Mouse (Mus musculus) MN1 (cell line): Measurements from ENCODE around the gene S100a11.
"Not testable (repeated sequence)": the region's sequence is repeated elsewhere in the genome, so short reads cannot be mapped to it uniquely, and the experiment has no call there.

Experiments
- DNase-seq: peaks from one replicate; pipeline ENCODE4 v3.0.0-alpha.2; 2016; ENCODE audit warnings: low spot score

The S100a11 gene

DNA sequence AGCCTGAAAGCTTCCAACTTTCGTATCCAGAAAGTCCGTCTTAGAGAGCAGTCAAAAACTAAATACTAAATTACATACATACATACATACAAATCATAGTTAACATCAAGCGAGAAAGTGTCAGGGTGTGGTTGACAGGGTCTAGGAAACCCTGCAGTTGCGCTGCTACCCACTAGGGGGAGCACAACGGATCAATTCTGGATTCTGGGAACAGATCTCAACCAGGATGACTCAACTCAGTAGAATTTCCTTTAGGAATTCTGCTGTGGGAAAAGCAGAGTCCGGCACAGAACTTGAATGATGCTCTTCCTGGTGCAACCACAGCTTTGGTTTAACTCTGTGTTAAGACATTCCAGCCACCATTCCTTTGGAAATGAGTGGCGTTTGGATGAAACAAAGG lies 2.3 kb downstream of the S100a11 start:
- DNase-seq, result peak; percentile 48

GRCm38 (mm10) chr3:93527300-93527699 lies 7.0 kb downstream of the S100a11 start:
- DNase-seq, result no peak

DNA sequence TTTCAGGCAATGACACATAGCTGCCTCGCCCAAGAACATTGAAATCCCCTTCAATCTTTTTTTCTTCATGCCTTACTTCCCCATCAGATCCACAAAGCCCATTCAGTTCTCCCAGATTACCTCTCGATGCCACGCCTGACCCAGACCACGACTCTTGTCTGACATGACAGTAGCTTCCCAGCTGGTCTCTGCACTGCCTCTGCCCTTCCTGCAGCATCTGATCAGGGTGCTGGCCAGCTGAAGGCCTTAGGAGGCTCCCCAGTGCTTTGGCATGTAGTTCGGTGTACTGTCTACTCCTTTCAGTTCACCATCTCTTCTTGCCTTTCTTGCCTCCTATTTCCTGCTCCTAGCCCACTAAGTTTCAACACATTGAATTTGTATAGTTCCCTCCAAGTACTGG lies 8.5 kb downstream of the S100a11 start:
- no peak for DNase-seq

DNA sequence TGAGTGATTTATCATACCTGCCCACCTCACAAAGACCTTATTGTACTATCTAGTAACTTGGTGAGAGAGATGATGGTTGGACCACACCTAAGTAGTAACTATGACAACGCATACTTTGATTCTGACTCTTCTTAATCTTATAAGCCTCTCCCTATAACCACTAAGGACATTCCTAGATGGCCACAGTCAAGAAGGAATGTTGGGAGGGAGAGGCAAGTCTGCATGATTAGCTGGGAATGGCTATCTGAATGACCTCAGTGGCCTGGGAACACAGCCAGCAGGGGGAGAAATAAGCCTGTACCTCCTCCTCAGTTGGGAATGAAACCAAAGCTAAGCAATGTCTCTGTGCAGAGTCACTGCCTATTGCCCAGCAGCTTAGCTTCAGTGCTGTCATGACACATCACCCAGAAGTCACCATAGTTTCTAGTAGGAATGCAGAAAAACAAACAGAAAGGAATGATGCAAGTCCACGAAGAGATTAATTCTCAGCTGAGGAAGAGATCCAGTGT lies 16.8 kb downstream of the S100a11 start:
- DNase-seq, result peak; percentile 26

DNA sequence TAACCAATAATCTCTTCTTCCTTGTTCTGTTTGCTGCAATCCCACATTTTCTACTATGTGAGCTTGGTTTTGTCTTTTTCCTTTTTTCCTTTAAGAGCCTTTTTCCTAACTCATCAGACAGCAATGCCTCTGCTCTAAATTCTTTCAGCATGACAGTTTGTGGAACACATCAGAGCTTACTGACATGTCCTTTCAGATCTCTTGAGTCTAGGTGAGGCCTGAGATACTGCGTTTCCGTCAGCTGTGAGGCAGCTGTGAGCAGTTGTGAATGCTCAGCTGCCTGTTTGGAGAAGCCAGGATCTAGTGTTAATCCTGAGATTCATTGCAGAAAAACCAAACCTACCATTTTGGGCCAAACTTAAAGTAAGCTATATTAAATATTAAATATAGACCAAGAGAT lies 18.2 kb downstream of the S100a11 start:
- DNase-seq, result no peak

- DNase-seq, result no peak
Measured at GRCm38 (mm10) chr3:93541501-93541900, 21.2 kb downstream of the S100a11 start.

- DNase-seq, result not testable (repeated sequence)
Measured at GRCm38 (mm10) chr3:93544170-93544569, 23.9 kb downstream of the S100a11 start.

GRCm38 (mm10) chr3:93547099-93547648 lies 26.9 kb downstream of the S100a11 start:
- peak; percentile 91 for DNase-seq

DNA sequence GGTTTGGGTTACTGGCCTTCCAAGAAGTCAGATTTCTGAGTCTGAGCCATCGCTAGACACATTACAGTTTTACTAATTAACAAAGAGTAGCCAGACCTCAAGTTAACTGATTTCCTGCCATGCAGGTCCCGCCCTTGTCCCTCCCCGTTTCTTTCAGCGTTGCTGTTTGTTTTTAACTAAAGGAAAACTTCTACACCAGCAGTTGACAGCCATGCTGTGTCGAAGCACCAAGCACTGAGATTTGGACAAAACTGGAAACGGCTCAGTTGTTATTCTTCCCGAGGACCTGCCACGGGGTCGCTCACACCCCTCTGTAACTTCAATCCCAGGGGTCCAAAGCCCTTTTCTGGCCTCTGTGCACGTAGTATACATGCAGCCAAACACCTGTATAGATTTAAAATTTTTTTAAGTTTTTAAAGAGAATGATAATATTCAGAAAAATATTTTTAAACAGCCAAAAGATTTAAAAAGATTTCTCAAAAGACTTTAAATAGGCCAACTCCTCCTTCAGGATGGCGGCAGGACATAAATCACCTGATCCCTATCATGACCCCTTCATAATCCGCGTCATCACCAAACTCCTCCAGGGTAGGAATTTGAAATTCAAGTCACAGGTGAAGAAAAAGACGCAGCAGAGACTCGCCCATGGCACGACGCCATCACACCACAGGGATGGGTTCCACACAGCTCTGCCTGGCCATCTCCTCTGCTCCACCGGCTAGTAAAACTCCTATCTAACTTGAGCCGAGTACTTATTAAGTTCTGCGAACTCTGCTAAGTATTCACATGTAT lies 27.7 kb downstream of the S100a11 start:
- DNase-seq, result no peak

DNA sequence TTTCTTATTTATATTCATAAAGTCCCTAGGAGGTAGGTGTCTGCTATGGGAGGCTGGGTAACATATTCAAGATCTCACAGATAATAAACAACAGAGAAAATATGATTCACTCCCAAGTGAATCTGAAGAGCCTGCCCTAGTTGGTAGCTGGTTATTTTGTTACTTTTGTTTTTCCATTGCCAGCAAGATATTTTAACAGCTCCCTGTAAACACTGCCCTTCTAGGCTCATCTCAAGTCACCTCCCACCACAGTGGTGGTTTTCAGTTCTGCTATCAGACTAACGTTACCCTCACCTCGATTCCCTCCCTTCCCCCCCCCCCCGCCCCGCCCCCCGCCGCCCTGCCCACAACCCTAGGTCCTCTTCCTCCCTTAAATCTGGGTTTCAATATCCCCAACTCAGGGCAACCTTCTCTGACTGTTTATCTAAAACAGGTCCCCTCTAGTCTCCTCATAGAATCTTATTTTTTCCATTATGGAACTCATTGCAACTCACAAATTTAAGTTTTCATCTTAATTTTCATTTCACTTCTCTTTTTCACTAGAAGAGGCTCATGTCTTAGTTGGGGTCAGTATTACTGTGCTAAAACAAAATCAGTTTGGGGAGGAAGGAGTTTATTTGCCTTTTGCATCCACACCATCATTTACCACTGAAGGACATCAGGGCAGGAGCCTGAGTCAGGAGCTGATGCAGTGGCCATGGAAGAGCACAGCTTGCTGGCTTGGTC lies 28.4 kb downstream of the S100a11 start:
- no peak for DNase-seq

DNA sequence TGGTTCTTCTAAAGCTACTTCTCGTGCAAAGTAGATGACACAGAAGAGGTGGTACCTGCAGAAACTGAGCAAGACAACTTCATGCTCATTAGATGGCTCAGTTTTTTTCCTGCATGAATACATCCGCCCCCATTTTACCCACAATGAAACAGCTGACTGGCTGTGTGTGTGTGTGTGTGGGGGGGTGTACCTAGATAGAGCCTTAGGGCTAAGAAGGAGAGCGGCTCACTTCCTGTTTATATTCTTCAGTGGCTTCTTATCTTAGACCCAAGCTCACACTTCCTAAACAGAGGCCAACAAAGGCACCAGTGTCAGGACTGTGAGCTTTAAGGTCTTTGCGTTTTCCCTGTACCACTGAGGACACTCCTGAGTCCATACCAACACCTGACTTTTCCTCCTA lies 29.7 kb downstream of the S100a11 start:
- DNase-seq, result no peak

DNA sequence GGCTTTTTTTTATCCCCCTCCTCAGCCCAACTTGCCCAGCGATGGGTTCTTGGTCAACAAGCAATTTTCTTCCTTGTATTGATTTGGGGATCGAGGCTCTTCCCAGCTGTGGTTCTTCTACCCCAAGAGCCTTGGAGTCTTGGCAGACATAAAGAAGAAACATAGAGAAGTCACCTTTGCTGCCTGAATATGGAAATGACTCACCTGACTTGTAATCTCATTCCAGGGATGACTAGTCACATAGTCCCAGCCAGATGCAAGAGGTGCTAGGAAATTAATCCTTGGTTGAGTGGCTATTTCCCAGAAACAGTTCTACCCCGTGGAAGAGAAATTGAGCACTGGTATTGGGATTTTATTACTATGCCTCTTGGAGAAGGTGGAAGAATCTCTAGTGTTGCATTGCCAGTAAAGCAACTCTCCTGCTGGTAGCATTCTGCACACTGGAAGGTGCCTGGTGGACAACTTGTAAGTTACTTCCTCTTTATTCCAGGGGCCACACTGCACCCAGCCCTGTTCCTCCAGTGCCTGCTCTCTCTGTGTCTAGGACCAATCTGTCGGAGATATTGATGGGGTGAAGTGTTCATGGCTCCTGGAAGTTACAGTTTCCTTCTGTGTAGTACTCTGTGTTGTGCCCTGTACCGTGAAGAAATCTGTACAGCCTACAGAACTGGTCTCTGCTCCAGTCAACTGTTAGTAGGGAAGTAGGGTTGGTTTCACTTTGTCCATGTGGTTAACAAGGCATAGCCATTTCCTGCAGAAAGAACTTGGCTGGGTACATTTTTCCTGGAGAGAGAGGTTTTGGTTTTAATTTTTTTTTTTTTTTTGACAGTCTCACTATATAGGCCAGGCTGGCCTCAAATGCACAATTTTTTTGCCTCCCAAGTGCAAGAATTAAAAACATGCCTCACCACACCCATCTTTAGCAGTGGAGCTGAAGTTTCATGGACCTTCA lies 31.9 kb downstream of the S100a11 start:
- DNase-seq, result no peak

DNA sequence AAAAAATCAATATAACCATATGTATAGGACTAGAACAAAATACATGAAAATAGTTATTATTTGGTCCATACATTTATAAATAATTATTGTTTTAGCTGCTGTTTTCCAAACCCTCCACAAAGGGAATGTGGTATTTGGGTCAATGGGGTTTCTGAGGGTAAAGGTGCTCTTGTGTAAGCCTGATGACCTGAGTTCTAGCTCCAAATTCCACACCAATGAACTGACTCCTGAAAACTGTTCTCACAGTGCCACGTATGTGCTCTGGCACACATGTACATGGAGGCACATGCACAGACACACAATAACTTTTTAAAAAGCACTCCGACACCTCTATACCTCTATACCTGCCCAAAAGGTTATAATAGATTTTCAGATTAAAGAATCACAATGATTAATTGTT lies 33.0 kb downstream of the S100a11 start:
- no peak for DNase-seq

- peak; percentile 45 for DNase-seq
Measured at GRCm38 (mm10) chr3:93553765-93554378, 33.6 kb downstream of the S100a11 start.

DNA sequence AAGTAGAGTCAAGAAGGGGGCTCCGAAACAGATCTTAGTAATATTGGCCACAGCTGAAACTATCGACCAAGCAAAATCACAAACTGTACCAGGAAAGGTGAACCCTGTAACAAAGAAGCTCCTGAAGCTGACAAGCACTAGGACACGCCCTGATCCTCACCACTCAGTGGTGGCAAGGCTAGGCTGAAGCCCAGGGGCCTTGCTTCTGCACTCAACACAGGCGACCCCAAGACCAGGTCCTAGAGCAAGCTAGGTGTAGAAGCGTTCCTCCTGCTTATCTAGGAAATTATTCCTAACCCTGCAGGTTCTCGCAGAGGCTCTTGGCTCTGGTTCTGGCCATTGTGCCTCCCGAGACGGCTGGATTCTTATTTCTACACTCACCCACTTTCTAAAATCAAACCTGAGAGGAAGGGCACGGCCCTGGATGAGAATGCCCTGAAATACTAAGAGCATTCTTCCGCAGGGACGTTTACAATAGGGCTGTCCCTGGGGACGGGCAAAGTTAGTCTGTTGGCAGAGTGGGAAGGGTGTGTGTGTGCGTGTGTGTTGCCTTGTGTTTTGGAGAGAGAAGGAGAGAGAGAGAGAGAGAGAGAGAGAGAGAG lies 34.2 kb downstream of the S100a11 start:
- peak; percentile 76 for DNase-seq

GRCm38 (mm10) chr3:93554981-93555877 lies 34.9 kb downstream of the S100a11 start, which contains the start of gene S100a10:
Gene S100a10 (plus strand): TSS chr3:93555080.
- DNase-seq, result peak; percentile 88

DNA sequence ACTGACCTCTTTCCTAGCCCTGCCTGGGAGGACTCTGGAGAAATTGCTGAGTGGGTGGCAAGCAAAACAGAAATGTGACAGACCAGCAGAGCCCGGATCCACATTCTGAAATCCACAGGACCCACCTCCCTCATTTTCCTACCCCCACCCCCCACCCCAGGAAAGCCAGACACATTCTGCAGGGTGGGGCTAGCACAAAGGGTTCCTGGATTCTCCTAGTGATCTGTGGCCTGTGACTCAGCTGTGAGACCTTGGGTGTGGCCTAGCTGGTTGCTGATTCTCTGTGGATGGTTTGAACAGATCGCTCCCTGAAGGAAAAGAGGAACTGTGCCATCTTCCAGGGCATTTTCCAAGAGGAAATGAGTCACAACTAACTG lies 35.6 kb downstream of the S100a11 start:
- peak; percentile 83 for DNase-seq

- DNase-seq, result peak; percentile 42
Measured at GRCm38 (mm10) chr3:93556599-93556998, 36.3 kb downstream of the S100a11 start.

- DNase-seq, result no peak
Measured at GRCm38 (mm10) chr3:93557471-93557870, 37.2 kb downstream of the S100a11 start.

- no peak for DNase-seq
Measured at GRCm38 (mm10) chr3:93559961-93560360, 39.7 kb downstream of the S100a11 start.
